Mouse (Mus musculus): Measurements from ENCODE around the gene Igfals.

DNA sequence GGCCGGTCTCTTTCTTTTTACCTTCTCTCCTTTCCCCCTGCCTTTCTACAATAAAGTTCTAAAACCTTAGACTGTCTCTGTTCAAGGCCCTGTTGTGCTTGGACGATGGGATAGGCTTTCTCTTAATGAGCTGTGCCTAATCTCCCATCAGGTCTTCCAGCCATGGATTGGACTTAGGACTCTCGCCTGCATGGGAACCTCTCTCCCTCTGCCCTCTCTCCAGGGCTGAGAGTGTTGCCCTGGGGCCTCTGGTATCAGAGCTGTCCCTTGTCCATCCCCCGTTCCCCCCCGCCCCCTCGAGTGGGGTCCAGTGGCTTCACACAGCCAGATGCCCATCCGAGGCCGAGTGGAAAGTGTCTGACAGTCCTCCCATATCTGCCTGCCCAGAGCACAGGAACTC is 9.2 kb downstream of the Igfals start:
- TF ChIP-seq CTCF (IDR thresholded peaks at IDR 0.05; ENCODE audit: extremely low read depth, insufficient read length, insufficient replicate concordance, low read depth, low read length) (no peak), POLR2A (IDR thresholded peaks at IDR 0.05; ENCODE audit: low read depth, low read length) (no peak)

All from small intestine, adult 2 months (tissue).